Mouse (Mus musculus) hindbrain, embryonic 14.5 days (tissue): Measurements from ENCODE around the gene Cherp. TPM values are rescaled to one million over a fixed set of nuclear protein-coding genes. Genes with fewer than 3 reads are reported as not detected.

Experiments
- ATAC-seq: fragments of 200-750 bp; cut with Nextera tagmentation; 2 replicates; pipeline ENCODE4 v1.8.0; 2017; ENCODE audit warnings: moderate number of reproducible peaks, mild to moderate bottlenecking, moderate TSS enrichment, moderate library complexity; ENCODE audit not compliant: low FRiP score
- DNase-seq: peaks from one replicate; pipeline ENCODE4 v3.0.0-alpha.2; 2015; ENCODE audit warnings: low spot score
- H3K27ac ChIP-seq: fragments of 300-500 bp; sonication (generic); 2 replicates; pipeline ENCODE4 v1.5.1; 2014; ENCODE audit warnings: mild to moderate bottlenecking, moderate library complexity
- H3K27me3 ChIP-seq: fragments of 300-500 bp; sonication (generic); 2 replicates; pipeline ENCODE4 v1.6.1; 2014; ENCODE audit warnings: mild to moderate bottlenecking, low read length, mixed read lengths; ENCODE audit not compliant: control insufficient read depth, insufficient read depth
- H3K36me3 ChIP-seq: fragments of 300-500 bp; sonication (generic); replicated peaks from 2 replicates; pipeline ENCODE4 v1.6.1; 2014; ENCODE audit not compliant: control insufficient read depth, insufficient read depth
- H3K4me1 ChIP-seq: fragments of 300-500 bp; sonication (generic); replicated peaks from 2 replicates; pipeline ENCODE4 v1.6.1; 2014; ENCODE audit warnings: antibody characterized with exemption, low read length, mixed read lengths; ENCODE audit not compliant: control insufficient read depth, insufficient read depth
- H3K4me2 ChIP-seq: fragments of 300-500 bp; sonication (generic); replicated peaks from 2 replicates; pipeline ENCODE4 v1.6.1; 2014; ENCODE audit warnings: mild to moderate bottlenecking, moderate library complexity
- H3K4me3 ChIP-seq: fragments of 300-500 bp; sonication (generic); replicated peaks from 2 replicates; pipeline ENCODE4 v1.5.1; 2014; ENCODE audit warnings: mild to moderate bottlenecking, low read length
- H3K9ac ChIP-seq: fragments of 300-500 bp; sonication (generic); 2 replicates; pipeline ENCODE4 v1.6.1; 2014
- H3K9me3 ChIP-seq: fragments of 300-500 bp; sonication (generic); 2 replicates; pipeline ENCODE4 v1.6.1; 2016; ENCODE audit warnings: low read length; ENCODE audit not compliant: control insufficient read depth
- WGBS: fragments of 180-500 bp; shearing (Covaris S2); extraction: QIAGEN DNeasy Blood & Tissue Kit; methylation state at CpG from one replicate; pipeline ENCODE4 v1.1.7; 2014; 5-methylcytosine and 5-hydroxymethylcytosine counted together
- polyA plus RNA-seq: library from polyadenylated mRNA; unstranded; fragments of >200 nt; fragmentation: Nextera tagmentation; extraction: Ambion mirVana; gene quantifications from 2 replicates; pipeline ENCODE4 v1.2.1, GENCODE M21; 2014

Gene Cherp
- polyA plus RNA-seq, 1 experiment from 2014 or later: 47.2 TPM

GRCm38 (mm10) chr8:72491017-72491416, 16.0 kb upstream of the Cherp start:
- H3K27me3 ChIP-seq: no peaks in the 10 kb centered on the region
- no peak overlapping the region for H3K4me3 ChIP-seq
- no peak for DNase-seq
- no peak overlapping the region; the same call in 1 of the 2 replicates for H3K9ac ChIP-seq
- peaks cover 20% of the 10 kb centered on the region for H3K4me1 ChIP-seq
- no peak overlapping the region for H3K27ac ChIP-seq
- peaks cover 48% of the 10 kb centered on the region for H3K36me3 ChIP-seq
- peak overlapping the region; percentile 82 for H3K4me2 ChIP-seq
- ATAC-seq: no peak
- 91% methylated on average over 2 of the region's 2 CpGs for WGBS
- H3K9me3 ChIP-seq: no peaks in the 10 kb centered on the region

DNA sequence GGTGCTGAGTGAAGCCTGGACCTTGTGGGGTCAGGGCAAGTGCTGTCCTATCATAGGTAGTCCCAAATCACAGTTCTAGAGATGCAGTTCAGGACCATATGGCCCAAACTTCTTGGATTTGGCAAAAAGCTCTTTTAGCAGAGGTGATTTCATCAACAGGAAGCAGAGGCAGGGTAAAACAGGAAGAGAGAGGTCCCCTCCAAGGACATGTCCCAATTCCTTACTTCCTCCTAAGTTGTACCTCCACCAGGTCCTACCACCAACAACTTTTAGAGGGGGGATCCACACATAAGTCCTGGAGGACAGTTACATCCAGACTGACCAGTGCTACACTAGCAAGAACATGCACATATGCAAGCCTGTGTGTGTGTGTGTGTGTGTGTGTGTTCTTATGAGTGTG, 12.0 kb upstream of the Cherp start:
- DNase-seq (no peak), ATAC-seq (no peak)
- H3K4me3 ChIP-seq: no peak overlapping the region
- no peak overlapping the region for H3K4me2 ChIP-seq
- H3K36me3 ChIP-seq: peaks cover 63% of the 10 kb centered on the region
- no peaks in the 10 kb centered on the region for H3K27me3 ChIP-seq
- H3K4me1 ChIP-seq: peaks cover 9% of the 10 kb centered on the region
- H3K9ac ChIP-seq: no peak overlapping the region
- no peak overlapping the region for H3K27ac ChIP-seq
- H3K9me3 ChIP-seq: no peaks in the 10 kb centered on the region

GRCm38 (mm10) chr8:72485456-72486199, 10.6 kb upstream of the Cherp start:
- H3K27ac ChIP-seq: no peak overlapping the region
- no peaks in the 10 kb centered on the region for H3K9me3 ChIP-seq
- H3K4me2 ChIP-seq: no peak overlapping the region
- WGBS: 84% methylated on average over 6 of the region's 6 CpGs
- H3K9ac ChIP-seq: no peak overlapping the region
- H3K36me3 ChIP-seq: peaks cover 75% of the 10 kb centered on the region
- no peaks in the 10 kb centered on the region for H3K27me3 ChIP-seq
- ATAC-seq: no peak
- no peak for DNase-seq
- H3K4me1 ChIP-seq: no peaks in the 10 kb centered on the region
- no peak overlapping the region for H3K4me3 ChIP-seq

DNA sequence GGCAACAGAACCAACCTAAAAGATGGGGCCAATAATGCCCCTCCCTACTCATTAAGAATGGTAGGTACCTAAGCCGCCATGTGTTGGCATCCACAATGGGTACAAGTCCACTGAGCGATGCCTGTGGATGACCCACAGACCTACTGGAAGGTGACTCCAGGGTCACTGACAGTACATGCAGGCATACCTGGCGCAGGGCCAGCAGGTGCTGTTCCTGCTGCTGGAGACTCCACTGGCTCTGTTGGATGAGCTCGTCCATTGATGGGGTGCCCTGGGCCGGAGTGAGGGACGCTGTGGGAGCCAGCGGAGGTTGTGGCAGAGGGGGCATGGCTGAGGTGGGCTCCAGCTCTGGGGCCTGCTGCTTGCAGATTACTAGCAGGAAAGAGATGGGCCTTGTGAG, 4.3 kb downstream of the Cherp start:
- Histone ChIP-seq H3K4me1 (peaks cover 13% of the 10 kb centered on the region), H3K4me2 (no peak overlapping the region), H3K9ac (no peak overlapping the region), H3K9me3 (no peaks in the 10 kb centered on the region), H3K4me3 (no peak overlapping the region), H3K27me3 (no peaks in the 10 kb centered on the region), H3K27ac (no peak overlapping the region), H3K36me3 (peaks cover 77% of the 10 kb centered on the region)
- WGBS: 91% methylated on average over 7 of the region's 7 CpGs
- DNase-seq (no peak), ATAC-seq (no peak)

GRCm38 (mm10) chr8:72469984-72470383, 5.0 kb downstream of the Cherp start:
- no peak overlapping the region for H3K9ac ChIP-seq
- H3K36me3 ChIP-seq: peaks cover 84% of the 10 kb centered on the region
- no peak overlapping the region for H3K4me3 ChIP-seq
- DNase-seq (no peak), ATAC-seq (no peak)
- H3K27me3 ChIP-seq: no peaks in the 10 kb centered on the region
- 95% methylated on average over 8 of the region's 8 CpGs for WGBS
- H3K27ac ChIP-seq: no peak overlapping the region
- peaks cover 12% of the 10 kb centered on the region for H3K4me1 ChIP-seq
- no peak overlapping the region for H3K4me2 ChIP-seq
- no peaks in the 10 kb centered on the region for H3K9me3 ChIP-seq

DNA sequence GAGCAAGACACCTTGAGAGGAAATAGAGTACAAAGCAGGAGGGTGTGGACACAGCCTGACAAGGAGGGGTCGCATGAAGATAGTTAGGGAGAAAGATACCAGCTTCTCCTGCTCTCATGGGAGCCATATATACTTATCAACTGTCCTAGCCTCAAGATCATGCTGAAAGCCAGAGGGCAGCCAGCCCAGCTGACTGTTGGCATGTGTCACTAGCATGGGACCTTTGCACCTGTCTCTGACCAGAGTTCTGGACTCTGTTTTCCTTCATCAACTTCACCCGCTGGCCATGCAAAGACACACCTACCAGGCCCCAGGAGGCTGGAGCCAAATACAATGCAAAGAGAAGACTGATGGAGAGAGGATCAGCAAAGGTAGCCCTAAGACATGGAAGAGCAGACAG, 5.8 kb downstream of the Cherp start:
- no peak overlapping the region for H3K4me2 ChIP-seq
- DNase-seq: no peak
- peaks cover 91% of the 10 kb centered on the region for H3K36me3 ChIP-seq
- H3K27me3 ChIP-seq: no peaks in the 10 kb centered on the region
- H3K9me3 ChIP-seq: no peaks in the 10 kb centered on the region
- H3K4me3 ChIP-seq: no peak overlapping the region
- H3K27ac ChIP-seq: no peak overlapping the region
- H3K4me1 ChIP-seq: peaks cover 10% of the 10 kb centered on the region
- 91% methylated on average over 2 of the region's 2 CpGs for WGBS
- no peak for ATAC-seq
- H3K9ac ChIP-seq: no peak overlapping the region

GRCm38 (mm10) chr8:72464211-72464610, 10.8 kb downstream of the Cherp start:
- Histone ChIP-seq H3K9ac (no peak overlapping the region), H3K36me3 (peaks cover 100% of the 10 kb centered on the region), H3K27me3 (no peaks in the 10 kb centered on the region), H3K4me1 (no peaks in the 10 kb centered on the region), H3K27ac (no peak overlapping the region), H3K4me2 (no peak overlapping the region), H3K9me3 (no peaks in the 10 kb centered on the region), H3K4me3 (no peak overlapping the region)
- ATAC-seq (no peak), DNase-seq (no peak)
- WGBS: 95% methylated on average over 10 of the region's 10 CpGs

DNA sequence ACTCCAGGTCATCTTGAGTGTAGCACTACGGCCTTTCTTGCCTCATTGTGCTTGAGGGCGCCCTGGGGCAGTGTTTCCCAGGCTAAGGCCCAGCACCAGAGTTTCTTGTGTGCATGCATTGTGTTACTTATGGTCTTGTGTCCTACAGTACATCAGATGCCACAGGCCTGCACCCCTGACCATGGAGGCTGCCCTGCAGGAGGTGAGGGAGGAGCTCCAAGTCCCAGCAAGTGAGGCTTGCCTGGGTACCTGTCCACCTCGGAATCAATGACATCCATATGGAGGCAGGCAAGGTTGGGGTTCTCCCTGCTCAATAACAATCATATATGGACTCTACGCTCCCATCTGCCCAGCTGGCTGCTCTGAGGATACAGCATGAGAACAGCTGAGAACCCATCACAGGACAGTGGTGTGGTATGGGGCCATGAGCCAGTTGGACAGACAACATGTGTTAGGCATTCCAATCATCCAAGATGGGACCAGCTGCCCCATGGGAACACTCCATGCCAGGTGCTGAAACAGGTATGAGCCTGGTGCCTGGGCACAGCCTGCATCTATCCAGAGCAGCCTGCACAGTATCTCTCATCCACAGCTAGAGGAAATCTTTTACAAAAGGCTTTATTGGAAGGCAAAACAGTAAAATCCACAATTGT, 15.0 kb downstream of the Cherp start:
- H3K36me3 ChIP-seq: peaks cover 77% of the 10 kb centered on the region
- no peaks in the 10 kb centered on the region for H3K9me3 ChIP-seq
- ATAC-seq: no peak
- H3K4me1 ChIP-seq: no peaks in the 10 kb centered on the region
- H3K4me3 ChIP-seq: no peak overlapping the region
- no peaks in the 10 kb centered on the region for H3K27me3 ChIP-seq
- no peak overlapping the region for H3K4me2 ChIP-seq
- no peak overlapping the region for H3K27ac ChIP-seq
- no peak for DNase-seq
- H3K9ac ChIP-seq: no peak overlapping the region
- 88% methylated on average over 4 of the region's 4 CpGs for WGBS

DNA sequence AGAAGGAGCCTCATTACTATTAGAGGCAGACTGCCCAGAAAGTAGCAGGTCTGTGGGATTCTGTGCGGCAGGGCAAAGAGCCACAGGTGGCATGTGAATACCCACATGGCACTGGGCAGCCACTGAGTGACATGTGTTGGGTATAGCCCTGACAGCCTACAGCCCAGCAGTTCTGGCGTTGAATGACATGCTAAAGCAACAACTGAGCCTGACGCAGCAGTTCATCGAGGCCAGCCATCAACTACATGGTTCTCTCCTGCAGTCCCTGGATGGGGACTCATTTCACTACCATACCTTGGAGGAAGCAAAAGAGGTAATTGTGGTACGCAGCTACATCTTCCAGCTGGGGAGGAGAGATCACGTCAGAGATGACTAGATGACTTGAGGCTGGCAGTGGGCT, 16.6 kb downstream of the Cherp start:
- DNase-seq: no peak
- no peak overlapping the region for H3K9ac ChIP-seq
- WGBS: 88% methylated on average over 6 of the region's 6 CpGs
- no peaks in the 10 kb centered on the region for H3K27me3 ChIP-seq
- H3K36me3 ChIP-seq: peaks cover 77% of the 10 kb centered on the region
- ATAC-seq: no peak
- no peaks in the 10 kb centered on the region for H3K4me1 ChIP-seq
- no peak overlapping the region for H3K4me3 ChIP-seq
- H3K9me3 ChIP-seq: no peaks in the 10 kb centered on the region
- H3K4me2 ChIP-seq: no peak overlapping the region
- no peak overlapping the region for H3K27ac ChIP-seq
